Mouse (Mus musculus) cerebellum, adult 2 months (tissue): ENCODE results near the gene Fastkd3.

ENCODE experiments used
- CTCF ChIP-seq: fragments of 200-500 bp; IDR thresholded peaks from 2 replicates; pipeline ENCODE4 v1.5.1; 2011; ENCODE audit warnings: low read depth, mild to moderate bottlenecking, control low read depth, low read length, moderate library complexity, borderline replicate concordance; ENCODE audit not compliant: insufficient read depth
- POLR2A ChIP-seq: fragments of 200-500 bp; IDR thresholded peaks from 2 replicates; pipeline ENCODE4 v1.6.1; 2011; ENCODE audit warnings: low read length, control low read depth, borderline replicate concordance; ENCODE audit not compliant: insufficient read depth

DNA sequence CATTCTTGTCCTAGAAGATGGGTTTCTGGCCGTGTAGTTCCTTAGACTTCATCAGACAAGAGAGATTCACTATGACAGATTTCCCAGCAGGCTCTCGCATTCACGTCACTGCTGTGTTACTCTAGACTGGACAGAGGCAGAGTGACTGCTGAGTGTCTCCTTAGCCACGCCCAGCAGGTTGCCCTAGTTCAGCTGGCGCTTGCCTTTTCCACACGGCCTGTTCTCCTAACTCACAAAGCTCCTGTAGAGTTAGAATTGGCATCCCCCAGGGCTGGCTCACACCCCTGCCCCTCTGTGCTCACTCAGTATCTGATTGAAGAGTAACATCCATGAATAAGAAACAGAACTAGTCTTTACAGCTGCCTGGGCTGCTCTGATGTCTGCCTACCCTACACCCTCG lies 3.4 kb downstream of the Fastkd3 start:
- TF ChIP-seq CTCF (no peak), POLR2A (no peak)
